ENCODE assay signal across 11 mouse cellular contexts in the genomic region with DNA sequence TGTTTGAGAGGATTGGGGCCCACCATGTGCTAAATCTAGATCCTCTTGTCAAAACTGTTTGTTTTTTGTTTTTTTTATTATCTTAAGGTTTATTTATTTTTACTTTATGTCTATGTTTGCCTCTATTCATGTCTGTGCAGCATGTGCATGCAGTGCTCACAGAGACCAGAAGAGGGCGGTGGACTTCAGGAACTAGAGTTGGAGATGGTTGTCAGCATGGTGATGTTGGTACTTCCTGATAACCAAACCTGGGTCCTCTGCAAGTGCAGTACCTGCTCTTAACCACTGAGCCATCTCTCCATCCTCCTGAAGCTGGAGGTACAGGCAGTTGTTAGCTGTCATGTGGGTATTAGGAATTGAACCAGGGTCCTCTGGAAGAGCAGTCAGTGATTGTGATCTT. TPM values are rescaled to one million over a fixed set of nuclear protein-coding genes. Genes with fewer than 3 reads are reported as not detected.
DNase-seq lines count a peak whose midpoint lies in the region; ATAC-seq and TF ChIP-seq lines count a peak whose summit lies in the region.
"Had no signal": no experiment of that assay in that cellular context is flagged by ENCODE, and none has a peak within 500 bp of the region (broad histone marks: within the 10 kb centered on the region; RNA-seq: fewer than 3 reads in every experiment).

No protein-coding gene starts in this region.

- H3K4me1 ChIP-seq in bone marrow, adult 2 months (ENCODE audit: control insufficient read depth, insufficient read depth, low read length): peaks cover 2% of the 10 kb centered on the region

- no peak overlapping the region for H3K27ac ChIP-seq in layer of hippocampus, adult 2 months
- H3K27ac ChIP-seq in bone marrow, adult 2 months (ENCODE audit: control insufficient read depth, insufficient read depth, low read depth, low read length, poor library complexity): no peak overlapping the region

- H3K4me3 ChIP-seq in layer of hippocampus, adult 2 months: no peak overlapping the region
- H3K4me3 ChIP-seq in bone marrow, adult 2 months (replicated peaks; ENCODE audit: control insufficient read depth, low read depth, low read length): no peak overlapping the region

- WGBS in bone marrow, adult 2 months: 100% methylated on average over 1 of the region's 1 CpGs

- peak; percentile 61 for TF ChIP-seq CTCF in layer of hippocampus, adult 2 months (conservative IDR thresholded peaks at IDR 0.05)
- peak; percentile 42 for TF ChIP-seq CTCF in bone marrow, adult 2 months (IDR thresholded peaks at IDR 0.05; ENCODE audit: control insufficient read depth, insufficient read depth, low read length)

- peak; percentile 60 for ATAC-seq in CD4-positive, CD25-positive, alpha-beta regulatory T cell, adult 4 months

- TF ChIP-seq POLR2A in bone marrow, adult 2 months (IDR thresholded peaks at IDR 0.05; ENCODE audit: borderline replicate concordance, control insufficient read depth, low read depth, low read length): no peak

- DNase-seq in layer of hippocampus, adult 2 months (ENCODE audit: low spot score in 2 of 2): no peak
- DNase-seq in layer of hippocampus, adult 11-12 months (ENCODE audit: low spot score): no peak
- DNase-seq in retina, embryonic 14.5 days (ENCODE audit: low spot score): peak; percentile 40
- DNase-seq in frontal cortex, postnatal 36 days (ENCODE audit: low spot score in 2 of 2): no peak
- no peak for DNase-seq in urinary bladder, postnatal 14 days (ENCODE audit: low spot score)
- DNase-seq in kidney, postnatal 25 days: no peak
- DNase-seq: cerebellum, adult 11-12 months; kidney, adult 9 months; right cerebral cortex, postnatal 14 days had no signal

RNA-seq across cellular contexts. Expression of a gene that starts 8.0 kb away (rescaled TPM):
- total RNA-seq in layer of hippocampus, adult 2 months (2021): 10 to 100 TPM; 97.4 to 98.9 TPM
- polyA plus RNA-seq in CD4-positive, CD25-positive, alpha-beta regulatory T cell, adult 4 months (2017; shearing (Covaris generic)): 10 to 100 TPM; 47.1 to 78.3 TPM
- 26.5 and 29.0 TPM in 2 replicates for polyA plus RNA-seq in bone marrow, adult 2 months (2011; ENCODE audit: insufficient read depth, insufficient read length, low replicate concordance, missing spikeins)
